Mouse (Mus musculus) lung, adult 2 months (tissue): Measurements from ENCODE around the gene Hbp1. TPM values are rescaled to one million over a fixed set of nuclear protein-coding genes. Genes with fewer than 3 reads are reported as not detected.
A peak's percentile ranks its signal among the peaks of the same experiment; 100 is the strongest.

Source experiments
- DNase-seq: peaks from one replicate; pipeline ENCODE4 v3.0.0; 2022
- H3K4me1 ChIP-seq: fragments of 200-500 bp; 2 replicates; pipeline ENCODE4 v1.6.1; 2011; ENCODE audit warnings: low read length; ENCODE audit not compliant: control insufficient read depth, insufficient read depth
- H3K4me3 ChIP-seq: fragments of 200-500 bp; replicated peaks from 2 replicates; pipeline ENCODE3; 2011; ENCODE audit warnings: low read depth, mild to moderate bottlenecking, control low read depth, low read length; ENCODE audit errors: extremely low read depth
- CTCF ChIP-seq: fragments of 200-500 bp; IDR thresholded peaks from 2 replicates; pipeline ENCODE4 v1.5.1; 2011; ENCODE audit warnings: mild to moderate bottlenecking, low read length, control low read depth; ENCODE audit not compliant: insufficient read depth
- POLR2A ChIP-seq: fragments of 200-500 bp; IDR thresholded peaks from 2 replicates; pipeline ENCODE4 v1.6.1; 2011; ENCODE audit warnings: low read depth, mild to moderate bottlenecking, control low read depth, low read length, borderline replicate concordance; ENCODE audit errors: extremely low read depth
- WGBS: fragments of 180-500 bp; shearing (Covaris S2); methylation state at CpG from one replicate; pipeline ENCODE4 v1.1.7; 2018; 5-methylcytosine and 5-hydroxymethylcytosine counted together
- polyA plus RNA-seq: library from polyadenylated mRNA; depleted of rRNA; stranded (reverse); fragments of >200 nt; gene quantifications from 2 replicates; pipeline ENCODE4 v1.2.3, GENCODE M21; 2012

Hbp1 gene
- polyA plus RNA-seq, 1 experiment, result 72.6 TPM

DNA sequence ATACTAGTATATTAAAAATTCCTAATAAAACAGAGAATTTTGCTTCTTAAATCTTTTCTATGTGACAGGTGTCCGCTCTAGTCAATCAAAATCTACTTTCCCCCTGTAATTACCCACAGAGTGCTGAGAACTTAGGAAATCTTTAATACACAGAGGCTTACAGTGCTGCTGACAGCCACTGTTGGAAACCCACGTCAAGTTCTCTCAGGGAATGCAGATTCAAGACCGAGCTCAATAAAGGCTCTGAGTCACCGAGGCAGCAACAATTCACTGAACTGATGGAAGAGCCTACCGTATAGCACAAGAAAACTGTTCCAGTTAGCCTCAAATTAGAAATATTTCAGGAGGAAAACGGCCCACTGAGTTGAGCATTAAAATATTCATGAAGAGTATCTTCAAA is 33.4 kb upstream of the Hbp1 start:
- Histone ChIP-seq H3K4me3 (no peak overlapping the region), H3K4me1 (no peaks in the 10 kb centered on the region; the same call in 1 of the 2 replicates)
- 81% methylated on average over 6 of the region's 6 CpGs for WGBS
- TF ChIP-seq POLR2A, result no peak
- TF ChIP-seq CTCF, result no peak
- DNase-seq, result no peak

DNA sequence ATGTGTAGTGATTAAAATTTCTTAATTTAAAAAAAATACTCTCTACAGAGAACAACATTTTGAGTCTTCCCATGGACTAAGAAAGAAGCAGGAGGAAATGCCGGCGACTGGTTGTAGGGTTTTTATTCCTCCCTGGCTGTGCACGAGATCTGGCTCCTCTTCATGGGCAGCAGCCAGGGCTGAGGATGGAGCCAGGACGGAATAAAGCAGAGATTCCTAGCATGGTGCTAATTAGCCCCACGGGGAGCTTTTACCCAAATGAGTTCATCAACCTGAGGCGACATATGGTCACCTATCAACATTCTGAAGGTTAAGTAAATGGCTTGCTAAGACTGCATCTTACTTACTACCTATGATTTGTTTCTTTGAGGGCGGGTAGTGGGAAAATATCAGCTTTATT is 32.9 kb upstream of the Hbp1 start:
- DNase-seq, result no peak
- no peaks in the 10 kb centered on the region; the same call in 1 of the 2 replicates for H3K4me1 ChIP-seq
- H3K4me3 ChIP-seq, result no peak overlapping the region
- 72% methylated on average over 7 of the region's 7 CpGs for WGBS
- TF ChIP-seq CTCF (no peak), POLR2A (no peak)

DNA sequence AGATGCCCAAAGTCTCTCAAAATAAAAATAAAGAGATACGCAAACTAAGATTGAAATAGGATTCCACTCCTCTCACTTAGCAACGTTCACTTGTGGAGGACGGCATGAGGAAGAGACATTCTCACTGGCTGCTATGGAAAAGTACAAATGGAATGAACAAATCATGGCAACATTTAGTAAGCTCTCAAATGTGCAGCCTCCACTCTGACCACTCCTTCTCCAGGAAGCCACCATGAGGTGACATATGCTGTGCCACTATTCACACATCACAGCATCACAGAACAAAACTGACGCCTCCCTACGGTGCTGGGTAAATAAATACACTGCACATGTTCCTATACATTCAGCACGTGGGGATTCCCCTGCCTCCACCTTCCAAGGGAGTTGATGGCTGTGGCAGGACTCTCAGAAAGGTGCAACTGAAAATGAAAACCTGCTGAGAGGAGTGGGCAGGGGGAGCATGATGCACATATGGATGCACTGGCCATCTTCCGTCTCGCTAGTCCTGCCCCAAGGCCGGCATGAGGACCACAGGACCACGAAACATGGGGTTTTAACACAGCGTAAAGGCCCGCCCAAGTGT is 27.4 kb upstream of the Hbp1 start:
- 71% methylated on average over 12 of the region's 12 CpGs for WGBS
- TF ChIP-seq POLR2A (no peak), CTCF (no peak)
- Histone ChIP-seq H3K4me1 (no peaks in the 10 kb centered on the region), H3K4me3 (no peak overlapping the region)
- DNase-seq, result no peak

DNA sequence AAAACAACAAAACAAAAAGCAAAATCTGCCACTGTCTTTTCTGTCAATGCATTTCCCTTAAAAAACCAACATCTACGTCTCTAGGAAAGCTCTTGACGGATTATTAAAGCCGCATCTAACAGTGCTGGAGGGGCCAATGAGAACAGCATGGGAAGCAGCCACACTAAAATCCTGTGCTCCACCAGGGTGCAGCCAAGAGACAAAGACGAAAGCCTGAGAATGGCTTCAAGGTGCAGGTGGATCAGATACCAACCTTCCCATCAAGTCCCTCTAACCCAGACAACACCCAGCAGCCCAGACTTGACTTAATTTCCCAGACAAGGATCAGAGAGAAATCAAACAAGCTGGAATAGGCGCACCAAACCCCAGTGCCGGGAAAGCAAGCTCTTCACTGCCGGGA is 26.2 kb upstream of the Hbp1 start:
- 58% methylated on average over 7 of the region's 7 CpGs for WGBS
- Histone ChIP-seq H3K4me1 (no peaks in the 10 kb centered on the region), H3K4me3 (no peak overlapping the region)
- TF ChIP-seq CTCF (peak; percentile 30; the same call in 1 of the 2 replicates), POLR2A (no peak)
- no peak for DNase-seq

DNA sequence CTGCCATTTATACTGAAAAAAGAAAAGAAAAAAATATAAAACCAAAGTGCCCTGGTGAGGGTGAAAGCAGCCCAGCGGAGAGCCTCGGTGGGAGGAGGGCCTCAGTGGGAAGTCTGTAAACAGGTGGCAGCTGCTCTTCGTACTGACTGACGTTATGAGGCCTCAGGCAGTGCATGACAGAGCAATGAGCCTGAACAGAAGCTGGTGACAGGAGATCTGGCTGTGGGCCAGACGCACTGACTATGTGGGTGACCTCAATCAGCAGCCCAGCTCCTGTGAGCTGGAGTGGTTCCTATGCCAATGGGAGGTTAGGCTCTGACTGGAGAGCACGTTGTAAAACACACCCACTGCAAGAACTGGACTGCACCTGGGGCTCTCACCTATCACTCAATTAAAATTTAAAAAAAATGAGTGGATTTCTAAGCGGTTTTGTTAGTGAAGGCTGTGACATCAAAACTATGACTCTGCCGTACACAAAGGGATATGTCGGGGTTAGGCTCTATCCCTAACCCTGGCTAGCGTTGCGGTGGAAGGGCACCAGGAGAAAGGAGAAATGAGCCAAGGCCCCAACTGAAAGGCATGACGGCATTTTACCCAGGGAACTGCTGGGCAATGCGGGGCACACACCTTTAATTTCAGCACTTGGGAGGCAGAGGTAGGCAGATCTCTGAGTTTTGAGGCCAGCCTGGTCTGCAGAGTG is 23.3 kb upstream of the Hbp1 start:
- DNase-seq, result no peak
- H3K4me3 ChIP-seq, result no peak overlapping the region
- 54% methylated on average over 13 of the region's 13 CpGs for WGBS
- H3K4me1 ChIP-seq, result no peaks in the 10 kb centered on the region
- TF ChIP-seq POLR2A (no peak), CTCF (no peak)

DNA sequence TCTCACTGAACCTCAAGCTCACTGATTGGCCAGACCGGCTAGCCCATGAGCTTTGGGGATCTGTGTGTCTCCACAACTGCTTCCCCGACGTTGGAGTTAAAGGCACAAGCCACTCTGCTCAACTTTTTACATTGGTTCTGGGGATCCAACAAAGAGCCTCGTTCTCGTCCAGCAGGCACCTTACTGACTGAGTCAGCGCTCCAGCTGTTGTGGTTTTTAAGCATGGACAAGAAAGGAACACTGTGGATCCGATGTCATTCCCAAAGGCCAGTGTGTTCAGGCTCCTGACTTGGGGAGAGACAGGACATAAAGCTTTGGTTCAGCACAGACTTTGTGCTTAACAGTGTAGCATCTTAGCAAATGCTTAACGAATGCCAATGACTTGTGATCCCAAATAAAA is 21.2 kb upstream of the Hbp1 start:
- no peak for DNase-seq
- whole genome bisulfite sequencing, result 81% methylated on average over 8 of the region's 8 CpGs
- no peaks in the 10 kb centered on the region for H3K4me1 ChIP-seq
- no peak overlapping the region for H3K4me3 ChIP-seq
- TF ChIP-seq CTCF (no peak), POLR2A (no peak)

DNA sequence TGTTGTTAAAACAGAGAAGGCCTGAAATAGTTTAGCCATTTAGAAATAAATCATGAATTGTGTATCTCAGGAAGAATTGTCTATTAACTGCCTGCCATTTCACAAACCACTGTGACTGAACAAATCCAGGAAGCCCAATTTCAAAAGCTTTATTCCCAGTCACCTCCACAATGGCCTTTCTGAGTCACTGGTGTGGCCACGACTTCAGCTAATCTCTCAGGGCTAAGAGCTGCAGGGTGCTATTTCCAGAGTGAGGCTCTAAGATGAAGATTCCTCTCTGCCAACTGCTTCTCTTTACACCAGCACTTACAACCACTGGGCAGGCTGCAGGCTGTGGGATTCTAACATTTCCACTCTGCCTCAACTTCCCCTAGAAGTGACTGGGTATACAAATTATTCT is 18.8 kb upstream of the Hbp1 start:
- Histone ChIP-seq H3K4me1 (no peaks in the 10 kb centered on the region), H3K4me3 (no peak overlapping the region)
- TF ChIP-seq CTCF, result no peak
- TF ChIP-seq POLR2A, result no peak
- 30% methylated on average over 1 of the region's 1 CpGs for WGBS
- DNase-seq, result no peak

DNA sequence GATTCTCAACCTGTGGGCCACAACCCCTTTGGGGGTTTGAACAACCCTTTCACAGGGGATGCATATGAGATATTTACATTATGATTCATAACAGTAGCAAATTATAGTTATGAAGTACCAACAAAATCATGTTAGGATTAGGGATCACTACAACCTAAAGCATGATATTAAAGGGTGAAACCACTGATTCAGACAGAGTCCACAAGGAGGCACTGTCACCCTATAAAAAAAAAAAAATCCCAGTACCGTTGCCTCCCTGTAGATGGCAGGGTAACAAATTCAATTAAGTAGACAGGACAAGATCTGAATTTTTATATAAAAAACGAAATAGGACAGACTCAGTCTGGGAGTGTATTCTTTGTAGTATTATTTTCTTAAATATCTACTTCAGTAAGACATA is 17.2 kb upstream of the Hbp1 start:
- 5% methylated on average over 2 of the region's 2 CpGs for WGBS
- no peak for DNase-seq
- TF ChIP-seq CTCF (peak; percentile 21; the same call in 1 of the 2 replicates), POLR2A (no peak)
- no peaks in the 10 kb centered on the region for H3K4me1 ChIP-seq
- H3K4me3 ChIP-seq, result no peak overlapping the region

DNA sequence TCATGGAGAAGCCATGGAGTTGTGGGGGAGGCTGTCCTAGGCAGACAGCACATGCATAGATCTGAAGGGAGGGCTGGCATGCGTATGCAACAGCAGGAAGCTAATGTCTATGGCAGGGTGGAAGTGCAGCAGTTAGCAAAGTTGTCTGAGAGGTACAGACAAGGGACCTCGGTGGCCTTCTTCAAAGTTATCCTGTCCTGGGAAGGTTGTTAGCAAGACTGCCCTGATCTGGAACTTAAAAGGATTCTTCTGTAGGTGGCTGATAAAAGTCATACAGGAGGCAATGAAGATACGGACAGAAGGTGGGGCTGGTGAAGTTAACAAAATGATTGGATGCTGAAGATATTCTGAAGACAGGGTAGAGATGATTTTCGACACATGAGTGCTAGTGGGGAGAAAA is 16.1 kb upstream of the Hbp1 start:
- Histone ChIP-seq H3K4me3 (no peak overlapping the region), H3K4me1 (no peaks in the 10 kb centered on the region)
- TF ChIP-seq POLR2A, result no peak
- TF ChIP-seq CTCF, result no peak
- WGBS, result 80% methylated on average over 4 of the region's 4 CpGs
- DNase-seq, result no peak
